Comparison of ENCODE assay signal across 16 mouse cellular contexts in genomic region chr9:57839032-57839431, GRCm38 (mm10).
"Had no signal": no experiment of that assay in that cellular context is flagged by ENCODE, and none has a peak within 500 bp of the region (broad histone marks: within the 10 kb centered on the region; RNA-seq: fewer than 3 reads in every experiment).

No protein-coding gene starts in this region.

- H3K27ac ChIP-seq: kidney, embryonic 15.5 days; limb, embryonic 13.5 days; liver, embryonic 15.5 days; macrophage; midbrain, embryonic 12.5 days; neural tube, embryonic 13.5 days had no signal

- H3K27me3 ChIP-seq: liver, embryonic 15.5 days had no signal

- ATAC-seq: midbrain, embryonic 16.5 days had no signal

- H3K9me3 ChIP-seq: kidney, embryonic 15.5 days; limb, embryonic 13.5 days; liver, embryonic 15.5 days; midbrain, embryonic 12.5 days; neural tube, embryonic 13.5 days had no signal

- H3K9ac ChIP-seq: kidney, embryonic 15.5 days; limb, embryonic 13.5 days; liver, embryonic 15.5 days; lung, embryonic 14.5 days; midbrain, embryonic 12.5 days; neural tube, embryonic 13.5 days had no signal

- H3K36me3 ChIP-seq: kidney, embryonic 15.5 days; limb, embryonic 13.5 days; liver, embryonic 15.5 days; midbrain, embryonic 12.5 days; neural tube, embryonic 13.5 days had no signal

- H3K4me2 ChIP-seq: kidney, embryonic 15.5 days; limb, embryonic 13.5 days; liver, embryonic 15.5 days; lung, embryonic 14.5 days; midbrain, embryonic 12.5 days; neural tube, embryonic 13.5 days had no signal

- H3K4me3 ChIP-seq: kidney, embryonic 15.5 days; limb, embryonic 13.5 days; liver, embryonic 15.5 days; midbrain, embryonic 12.5 days; neural tube, embryonic 13.5 days had no signal

- DNase-seq: kidney, postnatal 14 days; left cerebral cortex, postnatal 4 days; lung, embryonic 14.5 days; lung, postnatal 14 days; retina, postnatal 1 day; right cerebral cortex, postnatal 4 days; spleen, adult 18-20 months; thymus, adult 18-20 months; thymus, postnatal 14 days had no signal
